Mouse (Mus musculus) heart, adult 2 months (tissue): ENCODE measurements around the gene Eya2. TPM values are rescaled to one million over a fixed set of nuclear protein-coding genes. Genes with fewer than 3 reads are reported as not detected.

Experiments
- DNase-seq, 2 experiments: peaks; one replicate each; pipeline ENCODE4 v3.0.0; 2021
- H3K27ac ChIP-seq: fragments of 200-600 bp; 2 replicates; pipeline ENCODE4 v1.8.1; 2022
- H3K27me3 ChIP-seq: fragments of 200-500 bp; 2 replicates; pipeline ENCODE4 v1.6.1; 2012; ENCODE audit warnings: mild to moderate bottlenecking, low read length, inconsistent platforms, mixed read lengths; ENCODE audit not compliant: control insufficient read depth, insufficient read depth
- H3K36me3 ChIP-seq: fragments of 200-500 bp; 2 replicates; pipeline ENCODE4 v1.6.1; 2012; ENCODE audit warnings: low read length, inconsistent platforms; ENCODE audit not compliant: control insufficient read depth, insufficient read depth
- H3K4me1 ChIP-seq: fragments of 200-500 bp; 2 replicates; pipeline ENCODE4 v1.6.1; 2011; ENCODE audit warnings: low read length; ENCODE audit not compliant: control insufficient read depth, insufficient read depth
- H3K4me3 ChIP-seq: fragments of 200-600 bp; 2 replicates; pipeline ENCODE4 v1.8.1; 2022
- H3K79me2 ChIP-seq: fragments of 200-500 bp; replicated peaks from 2 replicates; pipeline ENCODE4 v1.6.1; 2012; ENCODE audit warnings: mild to moderate bottlenecking, inconsistent platforms, low read length, moderate library complexity, mixed read lengths; ENCODE audit not compliant: control insufficient read depth, insufficient read depth
- H3K9ac ChIP-seq: fragments of 200-500 bp; 2 replicates; pipeline ENCODE4 v1.6.1; 2012; ENCODE audit warnings: low read depth, mild to moderate bottlenecking, control low read depth, inconsistent platforms, low read length, mixed read lengths
- CTCF ChIP-seq: fragments of 200-600 bp; IDR thresholded peaks from 2 replicates; pipeline ENCODE4 v1.8.1; 2022; ENCODE audit warnings: antibody characterized with exemption, mild to moderate bottlenecking, moderate library complexity
- EP300 ChIP-seq: fragments of 200-500 bp; IDR thresholded peaks from 2 replicates; pipeline ENCODE4 v1.6.1; 2011; ENCODE audit warnings: low read depth, low read length, control low read depth; ENCODE audit not compliant: insufficient read depth
- POLR2A ChIP-seq: fragments of 200-500 bp; IDR thresholded peaks from 2 replicates; pipeline ENCODE4 v1.6.1; 2011; ENCODE audit warnings: mild to moderate bottlenecking, low read depth, low read length, control low read depth; ENCODE audit not compliant: insufficient read depth
- WGBS: fragments of 180-500 bp; shearing (Covaris S2); methylation state at CpG from one replicate; pipeline ENCODE4 v1.1.7; 2018; 5-methylcytosine and 5-hydroxymethylcytosine counted together
- intact Hi-C: fragments of 180-260 bp; cut with DNase I; formaldehyde crosslinking; loops from one replicate; pipeline ENCODE4 v1.15.1; 2025
- polyA plus RNA-seq: library from polyadenylated mRNA; depleted of rRNA; stranded (reverse); fragments of >200 nt; gene quantifications from 2 replicates; pipeline ENCODE4 v1.2.3, GENCODE M21; 2012
- total RNA-seq, 2 experiments: library from RNA; stranded (reverse); gene quantifications; 2 replicates each; pipeline ENCODE4 v1.2.3; 2021

Eya2 gene
- total and polyA plus RNA-seq, 3 experiments = 0.55 to 5.5 (median 1.6) TPM

DNA sequence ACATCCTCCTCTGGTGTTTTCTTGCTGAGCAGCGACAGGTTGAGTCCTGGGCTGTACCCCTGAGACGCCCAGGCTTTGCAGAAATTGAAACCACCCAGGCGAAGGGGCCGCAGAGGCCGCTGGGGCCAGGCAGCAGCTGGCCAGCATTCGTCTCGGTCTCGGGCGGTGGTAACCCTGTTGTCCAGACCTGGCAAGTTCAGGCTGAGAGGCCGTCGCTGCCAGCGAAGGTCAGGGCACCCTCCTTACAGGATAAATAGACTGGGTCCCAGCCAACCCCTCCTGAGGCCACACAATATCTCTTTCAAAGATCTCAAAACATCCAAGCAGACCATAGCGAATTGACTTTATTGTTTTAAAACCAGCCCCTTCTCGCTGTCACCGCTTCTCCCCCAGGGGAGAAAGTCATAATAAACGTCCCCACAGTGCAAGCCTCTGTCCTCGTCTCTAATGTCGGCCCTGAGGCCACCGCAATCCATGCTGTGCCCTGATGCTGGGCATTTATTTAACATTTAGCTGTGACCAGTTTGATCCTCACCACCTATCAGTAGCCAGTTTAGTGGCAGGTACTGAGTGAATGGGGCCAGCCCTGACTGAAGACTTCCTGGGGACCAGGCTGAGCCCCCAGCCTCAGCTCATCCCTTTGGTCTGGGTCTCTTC lies 105.5 kb downstream of the Eya2 start:
- no peak overlapping the region for H3K27ac ChIP-seq
- DNase-seq = no peak
- 70% methylated on average over 19 of the region's 19 CpGs for WGBS
- H3K79me2 ChIP-seq = no peaks in the 10 kb centered on the region
- no peaks in the 10 kb centered on the region for H3K36me3 ChIP-seq
- no peaks in the 10 kb centered on the region for H3K4me1 ChIP-seq
- H3K4me3 ChIP-seq = no peak overlapping the region
- H3K9ac ChIP-seq = no peak overlapping the region
- H3K27me3 ChIP-seq = no peaks in the 10 kb centered on the region
- no peak for TF ChIP-seq EP300
- no peak for TF ChIP-seq CTCF
- no peak for TF ChIP-seq POLR2A
- intact Hi-C loops = no loop called here

DNA sequence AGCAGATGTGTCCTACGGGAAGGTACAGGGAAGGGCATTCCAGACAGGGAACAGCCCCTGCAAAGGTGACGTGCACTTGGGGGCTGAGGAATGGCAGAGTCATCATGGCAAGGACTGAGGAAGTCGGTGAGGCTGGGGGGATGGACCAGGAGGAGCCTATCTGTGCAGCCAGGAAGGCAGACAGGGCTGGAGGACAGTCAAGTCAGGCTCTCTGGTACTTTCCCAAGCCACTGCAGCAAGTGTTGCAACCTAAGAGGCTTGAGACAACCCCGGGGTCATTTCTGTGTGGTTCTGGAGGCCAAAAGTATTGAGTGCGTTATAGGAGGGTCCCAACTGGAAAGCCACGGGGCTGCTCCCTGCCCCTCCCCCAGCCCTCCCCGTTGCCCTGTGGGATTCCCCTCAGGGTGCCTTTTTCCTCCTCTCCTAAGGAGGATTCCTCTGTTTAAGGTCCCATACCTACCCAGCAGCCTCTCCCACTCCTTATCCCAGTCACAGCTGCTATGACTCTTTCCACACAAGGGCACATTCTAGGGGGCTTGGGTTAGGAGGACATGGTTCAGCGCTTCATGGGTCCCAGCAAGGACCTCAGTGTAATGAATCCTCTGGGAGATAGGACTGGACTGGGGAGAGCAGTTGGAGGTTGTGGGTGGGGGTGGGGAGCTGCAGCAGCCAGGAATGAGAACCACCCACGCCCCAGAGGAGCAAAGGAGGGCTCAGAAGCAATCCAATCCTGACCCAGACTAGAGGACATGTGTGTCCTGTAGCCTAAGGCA lies 108.4 kb downstream of the Eya2 start:
- no peaks in the 10 kb centered on the region for H3K36me3 ChIP-seq
- H3K4me3 ChIP-seq = no peak overlapping the region
- TF ChIP-seq EP300 = no peak
- TF ChIP-seq POLR2A = no peak
- TF ChIP-seq CTCF = no peak
- intact Hi-C loops = no loop called here
- DNase-seq = no peak
- no peaks in the 10 kb centered on the region for H3K79me2 ChIP-seq
- H3K27me3 ChIP-seq = no peaks in the 10 kb centered on the region
- no peak overlapping the region for H3K27ac ChIP-seq
- no peak overlapping the region for H3K9ac ChIP-seq
- H3K4me1 ChIP-seq = no peaks in the 10 kb centered on the region
- 51% methylated on average over 9 of the region's 9 CpGs for WGBS

DNA sequence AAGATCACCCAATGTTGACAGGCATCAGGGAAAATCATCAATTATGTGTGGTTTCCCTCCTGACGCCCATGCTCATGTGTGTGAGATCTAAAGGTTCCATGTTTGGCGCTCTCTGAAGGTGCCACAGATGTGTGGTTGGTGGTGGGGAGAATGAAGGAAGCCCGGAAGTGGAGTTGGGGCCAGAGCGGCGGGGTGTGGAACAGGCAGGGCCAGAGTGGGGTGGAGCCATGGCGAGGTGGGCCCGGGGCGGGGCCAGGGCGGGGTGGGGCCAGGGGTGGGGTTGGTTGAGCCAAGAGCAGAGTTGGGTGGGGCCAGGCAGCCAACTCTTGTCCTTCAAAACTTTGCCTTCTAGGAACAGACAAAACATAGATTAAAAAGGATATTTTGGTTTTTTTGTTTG lies 113.4 kb downstream of the Eya2 start:
- no peaks in the 10 kb centered on the region for H3K4me1 ChIP-seq
- H3K27me3 ChIP-seq = no peaks in the 10 kb centered on the region
- no peak for TF ChIP-seq CTCF
- no peak for TF ChIP-seq EP300
- TF ChIP-seq POLR2A = no peak
- no peak overlapping the region for H3K27ac ChIP-seq
- H3K9ac ChIP-seq = no peak overlapping the region
- 53% methylated on average over 9 of the region's 9 CpGs for WGBS
- H3K79me2 ChIP-seq = no peaks in the 10 kb centered on the region
- H3K36me3 ChIP-seq = no peaks in the 10 kb centered on the region
- DNase-seq = no peak
- intact Hi-C loops = no loop called here
- no peak overlapping the region for H3K4me3 ChIP-seq

DNA sequence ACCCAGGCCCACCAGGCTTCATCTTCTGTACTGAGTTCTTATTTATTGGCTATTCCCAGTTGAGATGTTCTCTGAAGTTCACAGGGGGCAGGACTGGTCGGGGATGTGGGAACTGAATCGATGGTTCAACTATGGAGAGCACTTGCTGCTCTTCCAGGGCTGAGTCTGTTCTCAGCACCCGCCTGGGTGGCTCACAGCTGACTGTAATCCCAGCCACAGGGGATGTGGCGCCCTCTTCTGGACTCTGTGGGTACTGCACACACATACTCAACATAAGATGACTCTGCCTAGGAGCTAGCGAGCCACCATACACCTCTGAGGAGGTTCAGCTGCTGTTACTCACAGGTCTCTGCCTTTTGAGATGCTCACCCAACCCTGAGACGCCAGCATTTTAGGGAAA lies 121.9 kb downstream of the Eya2 start:
- no peaks in the 10 kb centered on the region for H3K4me1 ChIP-seq
- H3K36me3 ChIP-seq = no peaks in the 10 kb centered on the region
- no peak overlapping the region for H3K4me3 ChIP-seq
- intact Hi-C loops = no loop called here
- no peak overlapping the region for H3K27ac ChIP-seq
- no peak for DNase-seq
- no peaks in the 10 kb centered on the region for H3K79me2 ChIP-seq
- 82% methylated on average over 6 of the region's 6 CpGs for WGBS
- TF ChIP-seq CTCF (peak; percentile 46), EP300 (no peak)
- no peaks in the 10 kb centered on the region for H3K27me3 ChIP-seq
- no peak overlapping the region for H3K9ac ChIP-seq

DNA sequence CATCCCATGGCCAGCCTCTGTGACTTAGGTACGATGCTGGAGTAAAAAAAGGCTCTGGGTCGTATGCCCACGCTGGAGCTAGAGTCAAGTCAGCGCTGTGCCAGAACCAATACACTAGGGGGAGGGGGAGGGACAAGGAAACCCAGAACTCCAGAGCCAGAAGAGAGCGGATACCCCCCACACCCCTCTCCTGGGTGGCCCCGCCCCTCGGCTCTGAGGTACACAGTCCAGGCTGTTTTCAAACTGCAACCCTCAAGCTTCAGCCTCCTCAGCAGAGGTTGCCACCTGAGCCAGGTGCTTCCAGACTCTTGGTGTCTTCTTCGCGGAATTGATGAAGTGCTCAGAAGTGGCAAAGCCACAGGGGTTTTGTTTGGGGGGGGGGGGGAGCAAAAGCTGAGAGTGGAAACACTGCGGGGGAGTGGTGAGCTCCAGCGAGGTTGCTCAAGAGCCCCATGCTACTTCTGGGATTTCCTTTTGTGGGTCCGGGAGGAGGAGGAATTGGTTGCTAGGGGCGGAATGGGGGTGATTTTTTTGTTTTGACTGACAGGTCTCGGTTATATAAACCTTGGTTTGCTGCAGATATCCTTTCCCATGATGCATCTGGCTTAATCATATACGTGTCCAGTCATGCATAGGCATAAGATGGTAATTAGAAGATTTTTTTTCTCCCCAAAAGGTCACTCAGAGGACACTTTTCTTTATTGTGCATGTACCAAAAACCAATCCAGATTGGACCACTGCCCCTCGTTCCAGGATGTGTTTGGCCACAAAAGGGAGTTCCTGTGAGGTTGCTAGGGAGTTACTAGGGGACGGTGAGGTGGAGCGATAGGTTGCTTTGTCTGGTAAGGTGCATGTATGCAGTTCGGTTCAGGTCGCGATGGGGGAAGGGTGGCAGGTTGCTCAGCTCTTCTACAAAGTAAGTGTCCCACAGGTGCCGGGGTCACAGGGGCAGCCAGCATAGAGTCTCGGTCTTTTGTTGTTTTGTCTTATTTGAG lies 122.6 kb downstream of the Eya2 start:
- WGBS = 64% methylated on average over 23 of the region's 23 CpGs

DNA sequence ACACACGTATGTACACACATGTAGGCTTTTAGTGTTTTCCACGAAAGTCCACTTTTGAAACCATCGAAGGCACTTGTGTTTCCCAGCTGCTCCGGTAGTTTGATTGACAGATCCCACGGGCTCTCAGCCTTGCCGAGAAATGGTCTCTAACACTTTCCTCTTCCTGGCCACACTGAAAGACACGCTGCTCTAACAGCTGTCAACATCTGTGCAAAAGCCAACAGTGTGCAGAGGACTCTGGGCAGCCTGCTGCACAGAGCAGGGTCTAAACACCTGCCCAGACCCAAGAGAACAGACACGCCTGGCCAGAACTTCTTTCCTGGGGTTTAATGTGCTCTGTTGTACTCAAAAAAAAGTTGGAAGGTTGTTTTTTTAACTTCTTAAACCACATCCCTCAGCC lies 124.5 kb downstream of the Eya2 start:
- H3K9ac ChIP-seq = no peak overlapping the region
- DNase-seq = peak in 1 of 2 experiments; percentile 29
- TF ChIP-seq POLR2A = no peak
- TF ChIP-seq EP300 = no peak
- no peak for TF ChIP-seq CTCF
- no peak overlapping the region for H3K4me3 ChIP-seq
- WGBS = 59% methylated on average over 8 of the region's 8 CpGs
- H3K36me3 ChIP-seq = no peaks in the 10 kb centered on the region
- no peaks in the 10 kb centered on the region for H3K27me3 ChIP-seq
- H3K27ac ChIP-seq = no peak overlapping the region
- no peaks in the 10 kb centered on the region for H3K79me2 ChIP-seq
- intact Hi-C loops = no loop called here
- H3K4me1 ChIP-seq = no peaks in the 10 kb centered on the region

More for the DNA sequence above, 122.6 kb downstream of the Eya2 start:
- Histone ChIP-seq H3K4me1 (no peaks in the 10 kb centered on the region), H3K4me3 (no peak overlapping the region), H3K27ac (no peak overlapping the region), H3K9ac (no peak overlapping the region), H3K27me3 (no peaks in the 10 kb centered on the region), H3K36me3 (no peaks in the 10 kb centered on the region), H3K79me2 (no peaks in the 10 kb centered on the region)
- intact Hi-C loops = no loop called here
- no peak for DNase-seq
- TF ChIP-seq POLR2A = no peak
- no peak for TF ChIP-seq EP300
